Mouse (Mus musculus) liver, embryonic 16.5 days (tissue): ENCODE results near the gene Kcnk2. TPM values are rescaled to one million over a fixed set of nuclear protein-coding genes. Genes with fewer than 3 reads are reported as not detected.
"Not testable (repeated sequence)": the region's sequence is repeated elsewhere in the genome, so short reads cannot be mapped to it uniquely, and the experiment has no call there.

Experiments
- ATAC-seq: fragments of 200-750 bp; cut with Nextera tagmentation; 2 replicates; pipeline ENCODE4 v1.8.0; 2017; ENCODE audit warnings: low read depth, mild to moderate bottlenecking, moderate number of reproducible peaks, moderate library complexity
- H3K27ac ChIP-seq: fragments of 300-500 bp; sonication (generic); 2 replicates; pipeline ENCODE4 v1.5.1; 2014; ENCODE audit warnings: mild to moderate bottlenecking, low read length
- H3K27me3 ChIP-seq: fragments of 300-500 bp; sonication (generic); 2 replicates; pipeline ENCODE4 v1.6.1; 2014; ENCODE audit warnings: low read depth, low read length, mixed read lengths; ENCODE audit not compliant: control insufficient read depth, insufficient read depth
- H3K36me3 ChIP-seq: fragments of 300-500 bp; sonication (generic); 2 replicates; pipeline ENCODE4 v1.6.1; 2014; ENCODE audit warnings: mild to moderate bottlenecking; ENCODE audit not compliant: control insufficient read depth, insufficient read depth
- H3K4me1 ChIP-seq: fragments of 300-500 bp; sonication (generic); 2 replicates; pipeline ENCODE4 v1.6.1; 2014; ENCODE audit warnings: low read depth, low read length, mixed read lengths; ENCODE audit not compliant: control insufficient read depth
- H3K4me2 ChIP-seq: fragments of 300-500 bp; sonication (generic); 2 replicates; pipeline ENCODE4 v1.6.1; 2014; ENCODE audit warnings: low read depth, low read length, mixed read lengths
- H3K4me3 ChIP-seq: fragments of 300-500 bp; sonication (generic); 2 replicates; pipeline ENCODE4 v1.5.1; 2014; ENCODE audit warnings: low read depth, mild to moderate bottlenecking, low read length
- H3K9ac ChIP-seq: fragments of 300-500 bp; sonication (generic); 2 replicates; pipeline ENCODE4 v1.6.1; 2014; ENCODE audit warnings: low read depth, low read length
- H3K9me3 ChIP-seq: fragments of 300-500 bp; sonication (generic); replicated peaks from 2 replicates; pipeline ENCODE4 v1.6.1; 2016; ENCODE audit warnings: low read length; ENCODE audit not compliant: control insufficient read depth
- WGBS: fragments of 180-500 bp; shearing (Covaris S2); extraction: QIAGEN DNeasy Blood & Tissue Kit; methylation state at CpG from one replicate; pipeline ENCODE4 v1.1.7; 2014; ENCODE audit not compliant: insufficient replicate concordance; 5-methylcytosine and 5-hydroxymethylcytosine counted together
- polyA plus RNA-seq: library from polyadenylated mRNA; unstranded; fragments of >200 nt; fragmentation: Nextera tagmentation; extraction: Ambion mirVana; gene quantifications from 2 replicates; pipeline ENCODE4 v1.2.1, GENCODE M21; 2015

The Kcnk2 gene
- polyA plus RNA-seq, 1 experiment from 2014 or later, result not detected

GRCm38 (mm10) chr1:189253207-189253606 is 148.9 kb downstream of the Kcnk2 start:
- Histone ChIP-seq H3K4me2 (no peak overlapping the region), H3K9me3 (0 out of 2 replicates have a peak, but pooled peaks cover 2% of the 10 kb centered on the region), H3K36me3 (no peaks in the 10 kb centered on the region), H3K4me1 (no peaks in the 10 kb centered on the region), H3K27me3 (no peaks in the 10 kb centered on the region), H3K4me3 (no peak overlapping the region), H3K27ac (no peak overlapping the region), H3K9ac (no peak overlapping the region)
- 44% methylated on average over 3 of the region's 3 CpGs for WGBS
- no peak for ATAC-seq

GRCm38 (mm10) chr1:189243206-189243605 is 158.9 kb downstream of the Kcnk2 start:
- H3K4me3 ChIP-seq, H3K4me2 ChIP-seq, H3K27me3 ChIP-seq, ATAC-seq, H3K36me3 ChIP-seq, H3K4me1 ChIP-seq, H3K9ac ChIP-seq, H3K9me3 ChIP-seq, H3K27ac ChIP-seq: not testable (repeated sequence)
- 70% methylated on average over 2 of the region's 2 CpGs for WGBS

- no peak overlapping the region for H3K27ac ChIP-seq
- H3K4me3 ChIP-seq, result no peak overlapping the region
- WGBS, result 44% methylated on average over 5 of the region's 5 CpGs
- H3K4me1 ChIP-seq, result no peaks in the 10 kb centered on the region
- no peak for ATAC-seq
- H3K36me3 ChIP-seq, result no peaks in the 10 kb centered on the region
- no peak overlapping the region for H3K4me2 ChIP-seq
- H3K9me3 ChIP-seq, result no peaks in the 10 kb centered on the region
- no peak overlapping the region for H3K9ac ChIP-seq
- H3K27me3 ChIP-seq, result no peaks in the 10 kb centered on the region
Observed at GRCm38 (mm10) chr1:189235261-189235660, 166.8 kb downstream of the Kcnk2 start.

GRCm38 (mm10) chr1:189232829-189233228 is 169.2 kb downstream of the Kcnk2 start:
- no peak for ATAC-seq
- Histone ChIP-seq H3K27ac (no peak overlapping the region), H3K4me1 (no peaks in the 10 kb centered on the region), H3K4me3 (no peak overlapping the region), H3K27me3 (no peaks in the 10 kb centered on the region), H3K4me2 (no peak overlapping the region), H3K9ac (no peak overlapping the region), H3K9me3 (no peaks in the 10 kb centered on the region; the same call in 1 of the 2 replicates), H3K36me3 (no peaks in the 10 kb centered on the region)
- WGBS, result 47% methylated on average over 6 of the region's 6 CpGs

GRCm38 (mm10) chr1:189228222-189229084 is 173.6 kb downstream of the Kcnk2 start:
- Histone ChIP-seq H3K4me3 (no peak overlapping the region), H3K9me3 (no peaks in the 10 kb centered on the region; the same call in 1 of the 2 replicates), H3K27ac (no peak overlapping the region), H3K4me2 (no peak overlapping the region), H3K4me1 (no peaks in the 10 kb centered on the region), H3K9ac (no peak overlapping the region), H3K36me3 (no peaks in the 10 kb centered on the region), H3K27me3 (no peaks in the 10 kb centered on the region)
- ATAC-seq, result no peak
- WGBS, result 62% methylated on average over 19 of the region's 19 CpGs

- Histone ChIP-seq H3K36me3 (no peaks in the 10 kb centered on the region), H3K4me2 (no peak overlapping the region), H3K27me3 (no peaks in the 10 kb centered on the region), H3K27ac (no peak overlapping the region), H3K4me3 (no peak overlapping the region), H3K4me1 (no peaks in the 10 kb centered on the region), H3K9ac (no peak overlapping the region), H3K9me3 (no peaks in the 10 kb centered on the region; the same call in 1 of the 2 replicates)
- WGBS, result 55% methylated on average over 4 of the region's 4 CpGs
- no peak for ATAC-seq
Observed at GRCm38 (mm10) chr1:189227479-189227878, 174.6 kb downstream of the Kcnk2 start.

- no peak overlapping the region for H3K27ac ChIP-seq
- no peaks in the 10 kb centered on the region for H3K4me1 ChIP-seq
- H3K9me3 ChIP-seq, result no peaks in the 10 kb centered on the region; the same call in 1 of the 2 replicates
- H3K4me3 ChIP-seq, result no peak overlapping the region
- no peak overlapping the region for H3K4me2 ChIP-seq
- no peak overlapping the region for H3K9ac ChIP-seq
- 64% methylated on average over 10 of the region's 10 CpGs for whole genome bisulfite sequencing
- no peaks in the 10 kb centered on the region for H3K36me3 ChIP-seq
- no peaks in the 10 kb centered on the region for H3K27me3 ChIP-seq
- ATAC-seq, result no peak
Observed at GRCm38 (mm10) chr1:189219051-189219450, 183.0 kb downstream of the Kcnk2 start.

GRCm38 (mm10) chr1:189217751-189218564 is 184.1 kb downstream of the Kcnk2 start:
- H3K9me3 ChIP-seq, result no peaks in the 10 kb centered on the region; the same call in 1 of the 2 replicates
- 66% methylated on average over 11 of the region's 11 CpGs for WGBS
- no peak overlapping the region for H3K4me3 ChIP-seq
- H3K4me1 ChIP-seq, result no peaks in the 10 kb centered on the region
- no peak overlapping the region for H3K27ac ChIP-seq
- H3K9ac ChIP-seq, result no peak overlapping the region
- no peak overlapping the region for H3K4me2 ChIP-seq
- H3K27me3 ChIP-seq, result no peaks in the 10 kb centered on the region
- no peaks in the 10 kb centered on the region for H3K36me3 ChIP-seq
- ATAC-seq, result no peak

GRCm38 (mm10) chr1:189215131-189215530 is 186.9 kb downstream of the Kcnk2 start:
- Histone ChIP-seq H3K4me3 (no peak overlapping the region), H3K9me3 (no peaks in the 10 kb centered on the region; the same call in 1 of the 2 replicates), H3K36me3 (no peaks in the 10 kb centered on the region), H3K27ac (no peak overlapping the region), H3K4me1 (no peaks in the 10 kb centered on the region), H3K9ac (no peak overlapping the region), H3K4me2 (no peak overlapping the region), H3K27me3 (no peaks in the 10 kb centered on the region)
- WGBS, result 40% methylated on average over 9 of the region's 9 CpGs
- ATAC-seq, result no peak
